Mouse (Mus musculus): ENCODE data around the gene Kcnh6.

- TF ChIP-seq FLI1 (IDR thresholded peaks at IDR 0.05; ENCODE audit: low read length) = no peak
- TF ChIP-seq GATA1 (IDR thresholded peaks at IDR 0.05; ENCODE audit: borderline replicate concordance, low read length) = no peak
Measured at GRCm38 (mm10) chr11:105975050-105975449, 32.9 kb upstream of the Kcnh6 start.

Measured in megakaryocyte, embryonic 14.5 days (primary cell).